Mouse (Mus musculus) layer of hippocampus, adult 9-10 months (tissue): ENCODE results near the gene Six1.
"Not testable (repeated sequence)": the region's sequence is repeated elsewhere in the genome, so short reads cannot be mapped to it uniquely, and the experiment has no call there.

Source experiments
- DNase-seq: peaks from one replicate; pipeline ENCODE4 v3.0.0; 2022; ENCODE audit warnings: low spot score

Gene Six1

DNA sequence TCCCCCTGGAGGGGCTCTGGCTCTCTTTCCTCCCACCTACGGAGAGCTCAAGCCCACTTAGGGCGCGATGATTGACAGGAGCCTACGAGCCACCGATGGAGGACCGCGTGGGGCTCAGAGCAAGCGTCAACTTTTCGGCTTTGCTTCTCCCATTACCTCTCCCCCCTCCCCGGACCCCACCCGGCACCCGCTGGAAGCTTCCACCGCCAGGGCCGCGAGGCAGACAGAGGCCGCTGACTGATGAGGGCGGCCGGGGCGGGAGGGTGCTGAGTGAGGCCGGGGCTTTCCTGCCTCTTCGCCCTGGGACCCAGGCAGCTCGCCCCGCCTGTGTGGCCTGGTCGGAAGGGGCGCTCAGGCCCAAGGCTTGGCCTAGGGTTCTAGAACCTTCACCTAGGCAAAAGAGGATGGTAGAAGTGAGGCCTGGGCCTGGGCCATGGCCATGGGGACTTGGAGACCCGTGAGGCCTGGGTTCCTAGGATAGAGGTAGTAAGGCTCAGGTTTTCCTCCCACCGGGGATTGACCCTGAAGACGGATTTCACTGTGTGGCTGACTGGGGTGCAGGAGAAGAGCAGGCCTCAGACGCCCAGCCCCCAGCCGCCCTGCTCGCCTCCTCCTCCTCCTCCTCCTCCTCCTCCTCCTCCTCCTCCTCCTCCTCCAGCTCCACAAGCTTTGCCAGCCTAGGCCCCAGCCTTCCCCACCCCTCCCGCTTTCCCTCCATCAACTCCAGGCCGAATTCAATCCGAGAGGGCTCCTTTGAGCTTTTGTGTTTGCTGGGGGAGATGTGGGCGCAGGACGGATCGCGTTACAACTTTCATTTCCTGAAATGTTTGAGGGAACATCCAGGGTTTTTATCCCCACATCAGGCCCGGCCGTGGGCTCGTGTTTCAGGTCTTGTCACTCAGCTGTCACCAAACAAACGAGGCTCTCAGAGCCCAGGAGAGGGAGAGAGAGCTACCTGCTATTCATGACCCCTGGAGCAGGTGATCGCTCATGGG lies 18.5 kb downstream of the Six1 start:
- no peak for DNase-seq

GRCm38 (mm10) chr12:73032665-73033064 lies 21.0 kb downstream of the Six1 start:
- DNase-seq: no peak

- DNase-seq: no peak
Measured at GRCm38 (mm10) chr12:73031315-73031714, 22.4 kb downstream of the Six1 start.

DNA sequence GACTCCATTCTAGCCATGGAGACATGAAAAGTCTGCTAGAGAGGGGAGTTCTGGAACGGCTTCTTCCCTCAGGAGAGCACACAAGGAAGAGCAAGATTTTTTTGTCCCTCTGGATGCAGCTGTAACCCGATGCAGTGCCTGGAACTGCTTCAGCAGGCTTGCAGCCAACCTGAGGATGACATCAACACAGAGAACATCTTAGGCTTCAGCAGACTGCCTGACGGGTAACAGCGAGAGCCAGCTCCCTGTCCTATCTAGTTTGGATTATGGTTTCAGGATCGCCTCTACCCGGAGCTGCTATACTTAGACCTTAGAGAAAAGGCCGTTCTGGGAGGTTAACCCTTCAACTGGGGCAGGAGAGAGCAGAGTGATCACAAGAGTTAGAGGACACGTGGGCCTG lies 28.2 kb downstream of the Six1 start:
- no peak for DNase-seq

DNA sequence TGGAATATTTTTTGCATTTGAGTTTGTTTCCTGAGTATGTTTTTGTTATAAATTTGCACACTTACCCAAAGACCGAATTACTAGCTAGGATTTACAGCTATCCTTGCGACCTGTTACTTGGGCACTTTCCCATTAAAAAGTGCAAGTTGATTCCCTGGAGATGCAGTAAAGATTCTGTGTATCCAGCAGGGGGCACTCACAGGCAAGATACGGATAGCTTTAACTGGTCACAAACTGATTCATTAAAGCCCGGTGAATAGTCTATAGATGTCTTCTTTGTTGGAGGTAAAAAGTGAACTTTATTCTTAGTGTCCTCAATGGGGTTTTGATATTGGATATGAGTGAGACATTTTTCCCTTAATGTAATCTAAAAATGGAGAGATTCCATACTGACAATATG lies 32.7 kb downstream of the Six1 start:
- DNase-seq: peak; percentile 48

GRCm38 (mm10) chr12:73020422-73020821 lies 33.3 kb downstream of the Six1 start:
- DNase-seq: no peak

DNA sequence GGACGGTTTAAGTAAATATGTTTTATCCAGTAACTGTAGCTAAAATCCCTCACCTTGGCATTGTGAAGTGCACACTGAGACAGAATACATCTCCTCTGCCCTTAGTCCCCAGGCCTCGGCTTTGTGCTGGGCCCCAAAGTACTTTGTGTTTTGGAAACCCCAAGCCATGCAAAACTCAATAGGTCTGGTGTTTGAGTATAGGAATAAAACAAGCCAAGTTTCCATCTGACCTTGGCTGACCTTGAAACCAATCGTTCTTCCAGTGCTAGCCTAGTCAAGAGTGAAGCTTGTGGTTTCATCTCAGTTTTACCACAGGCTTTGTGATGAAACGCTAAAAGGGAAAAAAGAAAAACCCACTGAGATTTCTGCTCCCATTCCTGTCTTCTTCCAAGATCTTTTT lies 34.8 kb downstream of the Six1 start:
- no peak for DNase-seq

GRCm38 (mm10) chr12:73016171-73016570 lies 37.5 kb downstream of the Six1 start:
- DNase-seq: no peak

- DNase-seq: no peak
Measured at GRCm38 (mm10) chr12:73014311-73014710, 39.4 kb downstream of the Six1 start.

GRCm38 (mm10) chr12:73012824-73013223 lies 40.9 kb downstream of the Six1 start:
- DNase-seq: no peak

DNA sequence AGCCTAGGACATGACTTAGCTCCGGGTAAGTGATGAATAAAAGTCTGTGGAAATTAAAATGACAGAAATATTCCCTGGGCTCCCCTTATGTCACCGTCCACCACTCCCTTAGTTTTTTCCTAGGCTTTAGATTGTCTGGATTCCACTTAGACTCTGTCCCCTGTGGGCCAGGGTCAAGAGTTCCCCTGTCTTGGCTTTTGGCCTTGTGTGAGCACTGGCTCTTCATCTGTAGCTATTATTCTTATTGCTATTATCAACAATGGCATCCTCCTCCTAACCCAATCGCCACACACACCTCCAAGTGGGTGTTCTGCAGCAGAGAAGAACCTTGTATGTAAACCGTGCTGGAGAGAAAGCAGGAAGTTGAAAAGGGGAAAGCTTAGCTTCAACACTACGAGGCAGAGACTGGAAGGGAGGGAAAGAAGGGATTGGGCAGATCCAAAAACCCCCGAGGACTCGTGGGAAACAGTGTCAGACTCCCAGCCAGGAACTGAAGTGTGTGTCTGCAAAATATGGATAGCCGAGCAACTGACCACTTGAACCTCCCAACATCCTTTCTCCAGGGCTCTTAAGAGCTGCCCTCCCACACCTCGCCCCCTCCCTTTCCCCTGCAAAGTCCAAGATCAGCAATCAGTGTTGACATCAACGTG lies 41.4 kb downstream of the Six1 start:
- no peak for DNase-seq

- not testable (repeated sequence) for DNase-seq
Measured at GRCm38 (mm10) chr12:73002903-73003302, 50.8 kb downstream of the Six1 start.

- not testable (repeated sequence) for DNase-seq
Measured at GRCm38 (mm10) chr12:73002281-73002680, 51.4 kb downstream of the Six1 start.

- no peak for DNase-seq
Measured at GRCm38 (mm10) chr12:72998105-72999001, 55.3 kb downstream of the Six1 start.

DNA sequence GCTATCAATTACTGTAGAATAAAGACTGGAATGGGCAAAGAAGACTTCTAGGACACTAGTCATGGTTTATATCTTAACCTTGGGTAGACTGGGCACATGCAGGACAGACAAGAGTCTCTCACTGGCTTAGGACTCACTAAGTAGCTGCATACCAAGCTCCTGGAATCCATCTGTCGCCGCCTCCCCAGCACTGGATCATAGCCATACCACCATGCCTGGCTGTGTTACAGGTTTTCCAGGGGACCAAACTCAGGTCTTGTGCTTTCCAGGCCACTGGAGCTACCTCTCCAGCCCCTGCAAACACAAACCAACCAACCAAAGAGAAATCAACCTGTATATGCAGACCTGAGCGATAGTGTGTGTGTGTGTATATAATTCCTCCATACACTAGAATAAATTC lies 57.0 kb downstream of the Six1 start:
- no peak for DNase-seq
